Mouse (Mus musculus) kidney, postnatal 4 days (tissue): Measurements from ENCODE around the gene Usp30.

Experiments used
- DNase-seq, 2 experiments: peaks; one replicate each; pipeline ENCODE4 v3.0.0; 2021; ENCODE audit warnings: mixed read lengths in 2 of 2

Usp30 gene

DNA sequence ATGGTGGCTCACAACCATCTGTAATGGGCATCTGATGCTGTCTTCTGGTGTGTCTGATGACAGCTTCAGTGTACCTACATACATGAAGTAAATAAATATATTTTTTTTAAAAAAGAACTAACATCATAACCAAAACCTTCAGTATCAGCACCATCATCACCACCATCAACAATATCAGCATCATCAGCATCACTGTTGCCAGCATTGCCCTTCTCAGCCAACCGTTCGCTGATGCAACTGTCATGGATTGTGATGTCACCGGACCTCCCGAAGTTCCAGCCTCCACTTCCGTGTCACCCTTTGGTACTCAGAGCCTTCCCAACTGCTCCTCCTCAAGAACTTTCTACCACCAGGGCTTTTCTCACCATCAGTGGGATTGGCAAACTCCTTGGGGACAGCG lies at the start of gene Usp30:
Usp30 (plus strand) TSS at position 301 of the 400 bp plus-strand sequence.
- DNase-seq = no peak

DNA sequence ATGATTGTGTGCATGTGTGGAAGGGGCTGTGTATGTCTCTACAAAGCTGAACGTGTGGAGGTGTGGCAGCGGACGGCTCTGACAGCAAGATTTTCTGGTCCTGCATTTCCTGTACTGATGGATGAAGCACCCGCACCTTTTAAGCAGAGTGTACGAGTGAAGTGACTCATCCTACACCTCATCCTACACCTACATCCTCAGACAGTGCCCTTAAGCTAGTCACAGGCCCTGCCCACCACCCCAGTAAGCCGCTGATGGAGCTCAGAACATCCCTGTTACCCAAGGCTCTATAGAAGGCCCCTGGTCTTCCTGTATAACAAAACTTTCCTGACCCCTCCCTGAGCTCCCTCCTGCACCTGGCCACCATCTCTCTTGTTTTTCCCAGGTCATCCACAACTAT lies 40.9 kb upstream of the Usp30 start:
- no peak for DNase-seq

DNA sequence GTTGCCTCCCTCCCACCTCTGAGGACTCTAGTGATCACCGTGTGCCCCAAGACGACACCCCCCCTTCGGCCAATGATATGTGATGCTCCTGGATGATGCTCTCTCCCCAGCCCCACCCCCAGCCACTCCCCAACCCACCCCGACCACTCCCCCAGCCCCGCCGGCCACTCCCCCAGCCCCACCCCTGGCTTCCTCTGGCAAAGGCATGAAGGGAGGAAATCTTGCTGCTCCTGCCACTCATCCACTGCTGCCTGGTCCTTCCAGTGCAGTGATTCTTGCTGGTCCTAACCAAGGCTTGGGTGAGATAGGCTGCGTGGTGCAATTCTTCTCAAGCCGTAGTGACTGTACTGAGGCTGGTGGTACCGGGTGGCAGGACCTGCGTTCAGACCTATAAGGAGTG lies 40.4 kb upstream of the Usp30 start:
- peak; percentile 25 to 45 for DNase-seq

DNA sequence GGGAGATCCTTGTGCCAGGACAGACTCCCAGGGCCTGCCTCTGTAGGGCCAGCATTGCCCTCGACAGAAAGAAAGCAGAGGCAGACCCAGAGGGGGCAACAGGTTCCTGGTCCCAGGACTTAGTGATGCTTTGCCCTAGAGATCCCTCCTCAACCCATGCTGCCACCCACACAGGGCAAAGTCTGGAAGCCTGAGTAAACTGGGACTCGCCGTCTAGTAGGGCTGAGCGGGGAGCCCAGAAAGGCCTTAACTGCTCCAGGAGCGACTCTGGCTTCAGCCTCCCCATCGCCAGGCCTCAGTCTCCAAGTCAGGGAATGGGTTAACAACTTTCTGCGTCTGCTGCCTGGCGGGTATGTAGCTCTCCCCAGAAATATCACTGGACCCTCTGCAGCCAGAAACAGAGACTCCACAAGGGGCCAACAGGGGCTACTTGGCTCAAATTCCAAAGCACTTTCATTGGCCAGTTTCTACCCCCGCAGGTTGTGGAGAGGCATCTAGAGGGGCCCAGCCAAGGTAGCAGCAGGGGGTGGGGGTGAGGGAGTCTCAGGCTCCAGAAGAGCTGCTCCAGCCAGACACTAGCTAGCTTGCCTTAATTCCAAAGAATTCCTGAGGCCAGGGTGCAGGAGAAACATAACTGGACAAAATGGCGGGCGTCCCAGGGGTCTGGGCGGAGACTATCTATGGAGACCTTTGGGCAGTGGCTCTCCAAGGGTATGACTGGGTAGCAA lies 37.9 kb upstream of the Usp30 start:
- no peak for DNase-seq

DNA sequence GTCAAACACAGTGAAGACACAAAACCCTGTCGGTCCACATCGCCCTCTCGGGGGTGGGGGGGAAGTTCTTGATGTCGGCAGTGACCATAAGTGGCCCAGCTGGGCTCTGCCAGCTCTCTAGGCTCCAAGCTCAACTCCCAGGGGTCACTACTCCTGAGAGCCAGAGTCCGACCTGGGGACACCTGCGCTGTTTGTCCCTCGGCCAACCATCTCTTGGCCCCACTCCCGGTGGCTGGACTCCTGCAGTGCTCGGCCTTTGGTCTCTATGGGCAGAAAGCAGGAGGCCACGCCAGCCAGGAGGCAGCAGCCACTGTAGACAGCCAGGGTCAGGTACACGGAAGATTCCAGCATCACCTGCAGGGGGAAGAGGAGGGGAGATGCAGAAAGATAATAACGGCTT lies 37.1 kb upstream of the Usp30 start:
- peak; percentile 43 to 61 for DNase-seq

DNA sequence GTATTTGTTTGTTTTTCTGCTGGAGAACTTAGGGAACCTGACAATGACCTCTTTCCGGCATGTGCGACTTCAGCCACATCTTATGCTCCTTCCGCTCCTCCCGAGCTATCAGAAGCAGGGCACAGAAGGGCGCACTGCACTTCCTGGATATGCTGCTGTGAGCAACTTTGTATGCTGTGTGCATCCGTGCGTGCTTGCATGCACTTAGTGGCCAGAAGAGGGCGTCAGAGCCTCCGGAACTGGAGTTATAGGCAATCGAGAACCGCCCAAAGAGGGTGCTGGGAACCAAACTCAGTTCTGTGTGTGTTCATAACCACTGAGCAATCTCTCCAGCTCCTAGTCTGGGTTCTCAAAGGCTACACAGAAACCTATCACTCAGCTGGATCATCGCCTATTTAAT lies 34.6 kb upstream of the Usp30 start:
- no peak for DNase-seq

DNA sequence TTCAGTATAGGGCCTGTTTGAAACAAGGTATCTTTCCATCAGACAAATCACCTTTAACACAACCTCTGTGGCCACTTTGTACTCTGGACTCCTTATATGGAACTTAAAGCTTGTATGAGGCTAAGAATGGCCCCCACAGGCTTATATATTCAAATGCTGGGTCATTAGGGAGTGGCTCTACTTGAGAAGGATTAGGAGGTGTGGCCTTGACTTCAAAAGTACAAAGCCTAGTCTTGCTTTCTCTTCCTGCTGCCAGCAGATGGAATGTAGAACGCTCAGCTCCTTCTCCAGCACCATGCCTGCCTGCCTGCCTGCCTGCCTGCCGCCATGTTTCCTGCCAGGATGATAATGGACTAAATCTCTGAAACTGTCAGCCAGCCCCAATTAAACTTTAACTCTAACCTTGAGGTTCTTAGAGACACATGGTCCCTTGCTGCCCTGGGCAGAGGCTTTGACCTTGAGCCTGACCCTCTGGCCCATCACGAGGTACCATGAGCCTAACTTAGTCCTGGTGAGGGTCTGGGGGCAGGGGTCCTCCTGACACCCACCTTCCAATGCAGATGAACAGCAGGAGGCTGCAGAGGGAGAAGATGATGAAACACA lies 33.0 kb upstream of the Usp30 start:
- no peak for DNase-seq

DNA sequence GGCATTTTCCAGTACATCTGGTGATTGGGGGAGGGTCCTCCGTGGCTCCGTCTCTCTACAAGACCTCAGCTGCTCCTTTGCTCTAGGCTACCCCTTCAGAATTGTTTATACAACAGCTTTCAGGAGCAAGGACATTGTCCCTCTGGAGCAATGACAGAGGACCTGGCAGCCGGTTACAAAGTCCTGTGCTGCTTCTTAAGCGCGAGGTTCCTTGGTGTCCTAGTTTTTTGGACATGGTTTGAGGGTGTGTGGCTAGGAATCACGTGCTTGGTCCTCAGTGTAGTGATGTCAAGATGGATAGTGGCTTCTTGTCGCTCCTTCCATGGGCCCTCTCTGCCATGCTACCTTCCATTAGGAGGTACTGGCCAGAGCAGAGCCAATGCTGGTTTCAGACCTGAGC lies 30.9 kb upstream of the Usp30 start:
- no peak for DNase-seq

DNA sequence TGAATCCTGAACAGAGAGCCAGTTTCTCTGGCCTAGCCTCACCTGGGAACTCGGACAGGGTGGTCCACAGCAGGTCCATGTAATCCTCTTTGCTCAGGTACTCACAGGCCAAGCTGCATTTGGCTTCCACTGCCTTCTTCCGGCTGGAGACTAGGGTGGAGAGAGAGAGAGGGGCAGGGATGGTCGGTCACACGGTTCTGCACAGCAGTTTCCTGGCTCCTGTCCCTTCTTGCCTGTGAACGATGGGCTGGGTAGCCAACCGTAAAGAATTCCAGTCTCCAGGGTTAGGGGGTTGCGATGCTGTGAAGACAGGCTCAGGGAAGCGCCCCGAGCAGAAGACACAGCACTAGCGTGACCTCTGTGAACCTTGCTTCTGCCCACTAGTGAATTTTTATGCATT lies 30.1 kb upstream of the Usp30 start:
- peak; percentile 28 to 57 for DNase-seq

DNA sequence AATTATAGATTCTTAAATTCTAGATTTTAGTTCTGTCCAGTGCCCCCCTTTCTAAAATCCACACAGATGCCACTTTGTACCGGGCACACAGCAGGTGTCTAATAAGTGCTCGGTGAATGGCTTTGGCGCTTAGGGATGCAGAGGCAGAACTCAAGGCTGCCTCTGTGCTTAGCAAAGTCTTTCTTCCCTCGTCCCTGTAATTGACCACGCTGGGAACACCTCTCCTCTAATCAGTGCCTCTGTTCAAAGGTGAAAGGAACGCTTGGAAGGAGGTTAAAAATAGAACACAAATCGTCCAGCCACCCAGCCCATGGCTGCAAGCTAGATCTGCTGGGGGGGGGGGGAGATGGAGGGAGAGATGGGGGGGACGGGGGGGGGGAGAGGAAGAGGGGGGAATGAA lies 24.8 kb upstream of the Usp30 start:
- no peak for DNase-seq

DNA sequence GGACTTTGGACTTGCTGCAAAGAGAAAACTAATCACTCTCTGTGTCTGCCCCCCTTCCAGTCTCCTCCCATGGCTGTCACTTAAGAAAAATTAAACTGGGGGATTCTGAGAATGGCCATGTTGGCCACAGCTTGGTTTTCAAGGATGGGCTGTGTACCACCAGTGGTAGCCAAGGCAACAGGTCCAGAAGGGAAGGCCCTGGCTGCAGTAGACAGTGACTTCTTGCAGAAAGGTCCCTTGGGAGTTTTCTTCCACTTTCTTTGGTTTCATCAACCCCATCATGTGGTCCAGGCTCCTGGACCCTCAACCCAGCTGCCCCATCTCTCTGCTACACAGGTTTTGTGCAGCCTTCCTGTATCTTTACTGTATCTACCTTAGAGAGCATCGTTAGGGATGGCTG lies 24.4 kb upstream of the Usp30 start:
- no peak for DNase-seq

DNA sequence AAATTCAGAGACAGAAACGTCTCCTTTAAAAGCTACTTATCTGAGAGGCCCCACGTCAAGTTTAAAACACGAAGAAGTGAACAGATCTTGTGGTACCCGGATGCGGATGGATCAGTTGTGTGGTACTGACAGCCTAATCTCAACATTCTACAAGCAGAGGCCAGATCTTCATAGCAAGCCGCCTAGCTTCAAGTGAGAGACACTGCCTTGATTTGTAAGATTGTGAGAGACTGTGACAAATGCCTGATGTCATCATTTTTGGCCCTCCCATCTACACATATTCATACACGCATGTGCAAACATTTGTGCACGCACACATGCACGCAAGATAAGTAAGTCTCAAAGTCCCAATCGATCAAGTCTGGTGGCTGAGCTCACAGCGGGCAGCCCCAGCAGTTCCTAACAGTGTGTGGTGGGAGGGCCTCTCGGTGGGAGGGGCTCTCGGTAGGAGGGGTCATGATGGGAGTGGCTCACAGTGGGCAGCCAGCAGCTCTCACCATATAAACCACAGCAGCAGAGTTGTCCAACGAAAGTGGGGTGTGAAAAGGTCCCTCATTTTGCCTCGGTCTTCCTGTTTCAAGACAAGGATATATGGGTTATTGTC lies 23.8 kb upstream of the Usp30 start:
- DNase-seq = peak; percentile 72 to 80

DNA sequence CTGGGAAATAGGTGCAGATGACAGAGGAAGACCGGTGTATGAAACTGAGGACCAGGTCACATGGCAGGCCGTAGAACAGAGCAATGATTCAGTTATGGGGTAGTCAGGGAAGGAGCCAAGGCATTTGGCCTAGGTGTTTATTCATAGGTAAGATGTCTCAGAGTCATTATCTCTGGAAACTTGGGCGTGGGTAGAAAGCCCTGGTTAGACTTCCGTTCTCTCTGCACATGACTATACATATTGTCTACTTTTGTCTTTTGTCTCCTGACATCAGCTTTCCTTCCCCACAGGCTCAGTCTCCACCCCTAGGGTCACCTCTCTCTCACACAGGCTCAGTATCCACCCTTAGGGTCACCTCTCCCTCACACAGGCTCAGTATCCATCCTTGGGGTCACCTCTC lies 21.5 kb upstream of the Usp30 start:
- DNase-seq = no peak

DNA sequence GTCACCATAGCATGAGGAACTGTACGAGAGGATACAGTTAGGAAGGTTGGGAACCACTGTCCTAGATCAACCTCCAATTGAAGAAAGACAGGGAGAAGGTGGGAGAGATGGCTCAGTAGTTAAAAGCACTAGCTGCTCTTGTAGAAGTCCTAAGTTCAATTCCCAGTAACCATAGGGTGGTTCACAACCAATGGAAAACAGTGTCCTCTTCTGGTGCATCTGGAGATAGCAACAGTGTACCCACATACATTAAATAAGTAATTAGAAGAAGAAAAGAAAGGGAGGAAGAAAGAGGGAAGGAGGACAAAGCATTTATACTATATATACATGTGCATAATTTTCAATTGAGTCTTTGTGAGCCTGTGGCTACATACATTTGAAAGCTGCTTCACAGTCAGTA lies 20.1 kb upstream of the Usp30 start:
- DNase-seq = no peak

DNA sequence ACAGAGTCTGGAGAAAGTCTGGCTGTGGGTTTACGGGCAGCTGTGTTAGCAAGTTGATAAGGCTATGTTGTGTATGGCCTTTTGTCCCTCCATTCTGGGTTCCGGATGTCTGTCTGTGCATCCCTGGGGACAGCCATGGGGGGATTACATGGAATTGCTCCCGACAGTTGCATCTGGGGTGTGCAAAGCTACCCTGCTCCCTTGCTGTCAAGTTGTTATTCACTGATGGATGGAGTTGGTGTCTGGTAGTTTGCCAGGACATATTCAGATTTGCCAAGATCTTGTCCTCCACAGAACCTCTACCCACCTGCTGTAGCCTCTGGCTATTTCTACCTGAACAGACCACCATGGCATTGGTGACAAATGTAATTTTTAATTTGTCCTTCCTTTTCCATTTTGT lies 19.1 kb upstream of the Usp30 start:
- DNase-seq = no peak

DNA sequence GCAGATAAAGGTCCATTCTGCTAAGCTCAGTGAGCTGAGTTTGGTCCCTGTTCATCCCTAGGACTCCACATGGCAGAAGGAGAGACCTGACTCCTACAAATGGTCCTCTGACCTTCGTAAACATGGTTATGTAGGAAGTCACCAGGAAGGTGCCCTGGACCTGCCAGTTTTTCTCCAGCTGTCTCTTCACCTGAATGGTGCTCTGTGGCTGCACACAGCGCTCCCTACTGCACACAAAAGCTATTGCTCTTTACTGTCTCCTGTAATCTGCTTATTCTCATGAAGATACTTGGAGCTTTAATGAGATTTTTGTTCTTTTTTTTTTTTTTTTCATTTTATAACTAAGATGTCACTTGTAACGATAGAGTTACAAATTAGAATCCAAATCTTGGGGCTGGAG lies 18.7 kb upstream of the Usp30 start:
- DNase-seq = no peak

DNA sequence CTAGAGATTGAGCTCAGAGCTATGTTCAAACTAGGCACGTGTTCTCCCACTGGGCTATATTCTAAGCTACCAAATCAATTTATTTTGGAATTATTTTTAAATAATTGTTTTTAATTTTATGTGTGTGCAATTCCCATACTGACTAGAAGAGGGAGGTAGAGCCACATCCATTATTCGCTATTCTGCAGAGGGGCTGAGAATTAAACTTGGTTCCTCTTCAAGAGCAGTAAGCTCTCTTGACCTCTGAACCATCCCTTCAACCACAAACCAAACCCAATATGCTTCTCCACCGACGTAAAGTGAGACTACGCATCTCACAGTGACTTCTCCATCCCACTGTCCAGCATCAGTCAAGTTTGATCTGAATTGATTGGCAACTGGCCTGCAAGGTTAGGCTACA lies 18.1 kb upstream of the Usp30 start:
- DNase-seq = no peak

DNA sequence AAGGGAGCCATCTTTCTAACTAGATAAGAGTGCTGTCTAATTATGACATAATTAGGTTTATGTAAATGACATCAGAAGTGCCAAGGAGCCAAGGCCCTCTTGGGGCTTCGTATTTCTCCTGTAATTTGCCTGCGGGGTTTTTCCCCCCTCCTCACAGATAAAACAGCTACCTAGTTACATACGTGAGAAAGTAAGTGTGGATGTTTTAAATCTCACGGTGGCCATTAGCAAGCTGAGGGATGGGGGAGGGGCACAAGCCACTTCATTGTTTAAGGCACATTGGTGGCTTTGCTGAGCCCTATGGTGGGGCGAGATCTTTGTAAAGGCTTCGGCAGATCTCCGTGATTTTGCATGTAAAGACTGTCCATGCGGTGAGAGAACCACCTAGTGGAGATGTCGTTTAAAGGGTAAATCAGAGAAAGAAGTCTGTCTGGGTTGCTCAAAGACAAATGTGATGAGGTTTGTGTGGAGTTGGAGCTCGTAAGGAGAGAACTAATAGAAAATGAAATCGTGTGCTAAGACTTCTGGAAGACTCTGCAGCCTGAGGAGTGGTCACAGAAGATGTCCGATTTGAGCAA lies 16.4 kb upstream of the Usp30 start:
- DNase-seq = no peak

DNA sequence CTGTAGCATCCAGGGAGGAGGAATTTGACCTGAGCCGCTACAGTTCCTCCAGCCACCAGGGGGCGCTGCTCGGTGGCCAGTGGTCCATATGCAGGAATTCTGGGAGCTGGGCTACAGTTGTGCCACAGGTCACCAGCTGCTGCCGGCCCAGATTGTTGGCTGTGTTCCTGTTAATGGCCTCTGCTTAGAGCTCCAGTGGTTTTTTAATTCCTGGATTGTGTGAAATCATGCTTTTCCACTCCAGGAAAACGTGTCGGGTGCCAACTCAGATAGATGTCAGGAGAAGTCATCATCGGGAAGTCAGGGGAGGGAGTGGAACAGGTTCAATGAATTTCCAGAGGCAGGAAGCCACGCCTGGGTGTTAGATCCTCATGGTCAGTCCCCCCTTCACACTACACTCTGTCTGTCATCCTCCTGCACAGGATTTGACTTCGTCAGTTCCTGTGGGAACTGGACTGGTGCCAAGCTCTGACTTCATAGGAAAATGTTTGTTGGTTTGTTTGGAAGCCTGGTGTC lies 13.0 kb upstream of the Usp30 start:
- DNase-seq = peak; percentile 83 to 88

DNA sequence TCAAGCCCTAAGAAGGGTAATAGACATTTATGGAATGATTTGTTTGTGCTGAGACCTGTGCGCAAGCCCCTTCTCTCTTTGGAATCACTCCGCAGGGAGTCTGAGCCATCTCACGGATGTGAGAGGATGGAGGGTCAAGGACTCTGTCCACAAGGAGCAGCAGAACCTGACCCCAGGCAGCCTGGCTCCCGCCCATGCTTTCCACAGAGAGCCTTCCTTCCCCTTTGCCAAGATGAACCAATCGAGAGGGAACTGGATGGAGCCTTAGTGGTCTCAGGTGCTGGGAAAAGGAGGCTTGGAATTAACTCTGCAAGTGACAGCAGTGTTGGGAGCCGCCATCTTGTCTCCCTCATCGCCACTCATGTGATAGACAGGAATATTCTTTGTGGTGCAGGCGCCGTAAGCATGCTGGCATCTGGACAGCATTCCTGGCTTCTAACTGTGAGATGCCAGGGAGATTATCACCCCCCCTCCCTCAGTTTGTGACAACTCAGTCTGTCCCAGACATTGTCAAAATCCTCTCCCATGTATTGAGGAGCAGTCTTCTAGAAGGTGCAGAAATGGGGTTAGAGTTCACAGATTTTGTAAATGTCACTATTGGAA lies 8.0 kb upstream of the Usp30 start:
- no peak for DNase-seq

DNA sequence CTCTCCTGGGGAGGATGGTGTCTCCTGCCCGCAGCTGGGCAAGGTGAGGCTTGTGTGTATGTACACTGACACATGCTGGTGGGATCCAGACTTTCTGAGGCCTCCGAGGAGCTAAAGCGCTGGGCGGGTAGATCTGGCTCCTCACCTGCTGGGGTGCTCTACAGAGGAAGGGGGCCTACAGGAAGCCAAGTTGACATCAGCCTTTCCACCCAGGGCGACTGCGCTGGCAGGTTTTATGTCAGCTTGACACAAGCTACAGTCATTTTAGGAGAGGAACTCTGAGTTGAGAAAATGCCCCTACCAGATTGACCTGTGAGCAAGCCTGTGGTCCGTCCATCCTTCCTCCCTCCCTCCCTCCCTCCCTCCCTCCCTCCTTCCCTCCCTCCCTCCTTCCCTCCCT lies 3.6 kb upstream of the Usp30 start:
- no peak for DNase-seq

DNA sequence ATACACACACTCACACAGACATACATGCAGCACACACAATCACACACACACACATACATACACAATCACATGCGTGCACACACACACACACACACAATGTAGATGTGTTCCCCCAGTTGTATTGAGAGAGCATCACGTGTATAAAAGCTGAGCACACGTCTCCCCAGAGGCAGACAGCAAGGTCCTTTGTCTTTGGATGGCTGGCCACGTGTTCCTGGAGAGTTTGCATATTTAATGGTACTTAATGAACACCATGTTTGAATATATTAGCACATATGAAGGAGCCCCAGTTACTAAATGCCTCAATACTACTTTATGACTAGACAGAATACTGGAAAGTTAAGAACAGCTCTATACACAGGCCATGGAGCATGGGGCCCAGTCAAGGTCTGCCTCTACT lies 1.3 kb upstream of the Usp30 start:
- DNase-seq = no peak

DNA sequence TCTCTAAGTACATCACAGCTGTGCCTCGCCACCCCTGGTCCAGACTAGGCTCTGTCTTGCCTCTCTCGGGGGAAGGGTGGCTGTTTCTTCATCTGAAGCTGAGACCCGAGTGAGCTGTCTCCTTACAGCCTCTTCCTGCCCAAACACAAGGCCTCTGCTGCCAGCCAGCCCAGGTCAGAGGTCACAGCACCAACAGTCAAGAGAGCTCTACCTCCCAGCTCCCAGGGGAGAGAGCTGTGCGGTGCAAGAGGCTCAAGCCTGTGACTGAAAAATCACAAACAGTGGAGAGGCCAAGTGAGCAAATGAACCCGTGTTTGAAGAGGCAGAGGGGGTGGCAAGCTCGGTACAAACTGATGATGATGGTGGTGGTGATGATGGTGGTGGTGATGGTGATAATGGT lies 1.3 kb downstream of the Usp30 start:
- DNase-seq = no peak

DNA sequence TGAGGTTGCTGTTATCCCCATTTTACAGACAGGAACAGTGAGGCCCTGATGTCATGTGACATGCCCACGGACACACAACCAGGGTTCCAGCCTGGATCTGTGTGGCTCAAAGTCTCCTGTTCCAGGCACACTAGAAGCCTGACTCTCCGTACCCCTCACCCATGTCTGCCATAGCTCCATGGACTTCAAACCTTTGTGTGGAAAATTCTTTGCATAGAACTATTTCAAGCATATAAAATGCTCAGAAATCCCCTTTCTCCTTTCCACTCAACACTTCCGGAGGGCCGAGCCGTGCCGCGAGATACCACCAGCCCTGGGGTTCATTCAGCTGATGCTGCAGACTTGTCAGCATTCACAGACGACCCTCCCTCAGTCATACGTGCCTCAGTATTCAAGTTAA lies 2.3 kb downstream of the Usp30 start:
- DNase-seq = no peak
